ENCODE assay signal across 11 mouse cellular contexts in genomic region chr5:122513421-122514126, GRCm38 (mm10). TPM values are rescaled to one million over a fixed set of nuclear protein-coding genes. Genes with fewer than 3 reads are reported as not detected.
DNase-seq lines count a peak whose midpoint lies in the region; ATAC-seq and TF ChIP-seq lines count a peak whose summit lies in the region.
"Had no signal": no experiment of that assay in that cellular context is flagged by ENCODE, and none has a peak within 500 bp of the region (broad histone marks: within the 10 kb centered on the region; RNA-seq: fewer than 3 reads in every experiment).

No protein-coding gene starts in this region.

- 41% methylated on average over 23 of the region's 23 CpGs for WGBS in lung, embryonic 14.5 days
- WGBS in lung, adult 2 months, result 51% methylated on average over 23 of the region's 23 CpGs
- 46% methylated on average over 20 of the region's 23 CpGs for WGBS in forebrain, embryonic 13.5 days
- 46% methylated on average over 23 of the region's 23 CpGs for WGBS in kidney, postnatal 0 days
- 42% methylated on average over 23 of the region's 23 CpGs for WGBS in stomach, embryonic 14.5 days

- DNase-seq in lung, embryonic 14.5 days, result peak; percentile 55
- no peak for DNase-seq in lung, adult 2 months
- no peak for DNase-seq in kidney, postnatal 0 days (ENCODE audit: low spot score)
- DNase-seq in cerebellum, adult 11-12 months, result no peak
- DNase-seq in thymus, postnatal 14 days, result no peak
- DNase-seq in thymus, postnatal 0 days (ENCODE audit: low spot score), result no peak
- DNase-seq: cerebellum, adult 2 months; lung, postnatal 36 days; right cerebral cortex, postnatal 14 days had no signal

- H3K9me3 ChIP-seq in lung, embryonic 14.5 days (ENCODE audit: low read depth, low read length), result no peaks in the 10 kb centered on the region
- no peaks in the 10 kb centered on the region for H3K9me3 ChIP-seq in forebrain, embryonic 13.5 days (replicated peaks)
- H3K9me3 ChIP-seq in kidney, postnatal 0 days (replicated peaks; ENCODE audit: low read length), result no peaks in the 10 kb centered on the region
- H3K9me3 ChIP-seq in stomach, embryonic 14.5 days (ENCODE audit: control insufficient read depth, low read depth, low read length), result no peaks in the 10 kb centered on the region

- peaks cover 18% of the 10 kb centered on the region for H3K4me1 ChIP-seq in lung, embryonic 14.5 days (ENCODE audit: insufficient read depth)
- 0 out of 2 replicates have a peak, but pooled peaks cover 2% of the 10 kb centered on the region for H3K4me1 ChIP-seq in lung, adult 2 months (ENCODE audit: control insufficient read depth, insufficient read depth, low read length)
- peaks cover 10% of the 10 kb centered on the region for H3K4me1 ChIP-seq in forebrain, embryonic 13.5 days
- peaks cover 30% of the 10 kb centered on the region for H3K4me1 ChIP-seq in kidney, postnatal 0 days (replicated peaks; ENCODE audit: insufficient read depth, low read length)
- H3K4me1 ChIP-seq in stomach, embryonic 14.5 days (ENCODE audit: control insufficient read depth, insufficient read depth, low read length), result peaks cover 30% of the 10 kb centered on the region

- no peak overlapping the region for H3K9ac ChIP-seq in lung, embryonic 14.5 days
- H3K9ac ChIP-seq in forebrain, embryonic 13.5 days, result peak overlapping the region; percentile 31; the same call in 1 of the 2 replicates
- H3K9ac ChIP-seq in kidney, postnatal 0 days (ENCODE audit: low read depth, low read length), result 0 out of 2 replicates have a peak overlapping the region, but pooled peaks have one; percentile 15
- no peak overlapping the region for H3K9ac ChIP-seq in stomach, embryonic 14.5 days (replicated peaks; ENCODE audit: low read depth, low read length)

- TF ChIP-seq POLR2A in lung, adult 2 months (IDR thresholded peaks at IDR 0.05; ENCODE audit: borderline replicate concordance, extremely low read depth, low read depth, low read length), result no peak

- H3K27me3 ChIP-seq in lung, embryonic 14.5 days (ENCODE audit: insufficient read depth, low read length), result no peaks in the 10 kb centered on the region
- peaks cover 3% of the 10 kb centered on the region; the same call in 1 of the 2 replicates for H3K27me3 ChIP-seq in forebrain, embryonic 13.5 days
- H3K27me3 ChIP-seq in kidney, postnatal 0 days (ENCODE audit: insufficient read depth, low read length), result no peaks in the 10 kb centered on the region
- no peaks in the 10 kb centered on the region for H3K27me3 ChIP-seq in stomach, embryonic 14.5 days (ENCODE audit: control insufficient read depth, insufficient read depth, low read length)

- no peak for TF ChIP-seq CTCF in lung, embryonic 14.5 days (IDR thresholded peaks at IDR 0.05; ENCODE audit: low read depth)
- no peak for TF ChIP-seq CTCF in lung, adult 2 months (IDR thresholded peaks at IDR 0.05; ENCODE audit: insufficient read depth, low read length)
- TF ChIP-seq CTCF in kidney, postnatal 0 days (IDR thresholded peaks at IDR 0.05; ENCODE audit: low read depth), result no peak

- no peak overlapping the region for H3K27ac ChIP-seq in lung, embryonic 14.5 days (ENCODE audit: low read depth)
- H3K27ac ChIP-seq in forebrain, embryonic 13.5 days, result no peak overlapping the region
- H3K27ac ChIP-seq in kidney, postnatal 0 days, result no peak overlapping the region
- H3K27ac ChIP-seq in stomach, embryonic 14.5 days (ENCODE audit: low read length), result no peak overlapping the region

- no peak for ATAC-seq in lung, embryonic 14.5 days (ENCODE audit: insufficient read depth)
- no peak for ATAC-seq in forebrain, embryonic 13.5 days
- ATAC-seq in kidney, postnatal 0 days (replicated peaks; ENCODE audit: low FRiP score, low read depth), result no peak
- ATAC-seq in stomach, embryonic 14.5 days (ENCODE audit: insufficient number of reproducible peaks, insufficient read depth, low FRiP score, low read depth), result no peak

- no peaks in the 10 kb centered on the region for H3K36me3 ChIP-seq in lung, embryonic 14.5 days (ENCODE audit: insufficient read depth)
- no peaks in the 10 kb centered on the region for H3K36me3 ChIP-seq in forebrain, embryonic 13.5 days (ENCODE audit: poor library complexity, severe bottlenecking)
- no peaks in the 10 kb centered on the region for H3K36me3 ChIP-seq in kidney, postnatal 0 days (ENCODE audit: insufficient read depth, low read length)
- no peaks in the 10 kb centered on the region for H3K36me3 ChIP-seq in stomach, embryonic 14.5 days (ENCODE audit: control insufficient read depth, insufficient read depth, low read length)

- H3K4me3 ChIP-seq in lung, embryonic 14.5 days (ENCODE audit: low read depth, low read length), result no peak overlapping the region
- H3K4me3 ChIP-seq in lung, adult 2 months (replicated peaks; ENCODE audit: extremely low read depth, low read depth, low read length), result no peak overlapping the region
- H3K4me3 ChIP-seq in forebrain, embryonic 13.5 days, result 0 out of 2 replicates have a peak overlapping the region, but pooled peaks have one; percentile 6
- no peak overlapping the region for H3K4me3 ChIP-seq in kidney, postnatal 0 days (replicated peaks; ENCODE audit: low read depth, low read length)
- H3K4me3 ChIP-seq in stomach, embryonic 14.5 days (ENCODE audit: low read depth, low read length), result no peak overlapping the region

- peak overlapping the region; percentile 32; the same call in 1 of the 2 replicates for H3K4me2 ChIP-seq in lung, embryonic 14.5 days
- peak overlapping the region; percentile 43 for H3K4me2 ChIP-seq in forebrain, embryonic 13.5 days
- H3K4me2 ChIP-seq in kidney, postnatal 0 days (ENCODE audit: low read length), result no peak overlapping the region
- H3K4me2 ChIP-seq in stomach, embryonic 14.5 days (replicated peaks; ENCODE audit: low read depth, low read length), result peak overlapping the region; percentile 19

RNA-seq across cellular contexts. Expression of gene Atp2a2, which starts 11.5 kb away (rescaled TPM):
- 43.8 and 45.5 TPM in 2 replicates for polyA plus RNA-seq in lung, embryonic 14.5 days (2014; fragmentation: Nextera tagmentation; extraction: Ambion mirVana)
- 90.8 and 126 TPM in 2 replicates for polyA plus RNA-seq in lung, adult 2 months (2012; rRNA removed)
- polyA plus RNA-seq in forebrain, embryonic 13.5 days (2015; fragmentation: Nextera tagmentation; extraction: Ambion mirVana), result 32.2 and 34.2 TPM in 2 replicates
- polyA plus RNA-seq in kidney, postnatal 0 days (2015; fragmentation: Nextera tagmentation; extraction: Ambion mirVana), result 37.8 and 38.5 TPM in 2 replicates
- 36.7 and 40.0 TPM in 2 replicates for polyA plus RNA-seq in stomach, embryonic 14.5 days (2014; fragmentation: Nextera tagmentation; extraction: Ambion mirVana)
- polyA plus RNA-seq in thymus, postnatal 0 days (2015; fragmentation: Nextera tagmentation; extraction: Ambion mirVana), result 20.2 and 22.6 TPM in 2 replicates

Comparison
In these comparisons a context has a peak if more than half of its experiments do, and no peak if none do; other contexts are left out.
1. H3K9ac ChIP-seq: peak in forebrain, embryonic 13.5 days (single experiment) and kidney, postnatal 0 days (single experiment); none in lung, embryonic 14.5 days (single experiment) and stomach, embryonic 14.5 days (single experiment).